8 mouse cellular contexts compared by ENCODE assay signal in genomic region chr8:84004533-84005201, GRCm38 (mm10). TPM values are rescaled to one million over a fixed set of nuclear protein-coding genes. Genes with fewer than 3 reads are reported as not detected.
DNase-seq lines count a peak whose midpoint lies in the region; ATAC-seq lines count a peak whose summit lies in the region.

No protein-coding gene starts in this region.

- ATAC-seq in hindbrain, embryonic 12.5 days (ENCODE audit: low FRiP score): peak; percentile 83

- H3K4me2 ChIP-seq in hindbrain, embryonic 12.5 days (replicated peaks): peak overlapping the region; percentile 79

- peak overlapping the region; percentile 53 for H3K4me3 ChIP-seq in hindbrain, embryonic 12.5 days

- H3K27ac ChIP-seq in hindbrain, embryonic 12.5 days: peak overlapping the region; percentile 71

- H3K36me3 ChIP-seq in hindbrain, embryonic 12.5 days: 0 out of 2 replicates have a peak, but pooled peaks cover 20% of the 10 kb centered on the region

- WGBS in hindbrain, embryonic 12.5 days: 1% methylated on average over 30 of the region's 30 CpGs

- DNase-seq in Muller cell, postnatal 12 days (ENCODE audit: inconsistent ontology term): peak; percentile 95
- DNase-seq in cerebellum, adult 9-11 months: peak; percentile 95
- peak; percentile 90 to 91 for DNase-seq in frontal cortex, postnatal 10 days (ENCODE audit: low spot score in 2 of 2)
- DNase-seq in layer of hippocampus, postnatal 14 days (ENCODE audit: low spot score in 2 of 2): peak; percentile 93
- peak; percentile 94 for DNase-seq in lung, postnatal 14 days
- DNase-seq in retina, adult 2 months (ENCODE audit: low read depth, low spot score): peak; percentile 73
- DNase-seq in thymus, postnatal 36 days: peak; percentile 93 to 96

- H3K27me3 ChIP-seq in hindbrain, embryonic 12.5 days: peaks cover 34% of the 10 kb centered on the region

- H3K9ac ChIP-seq in hindbrain, embryonic 12.5 days: peak overlapping the region; percentile 72

- no peaks in the 10 kb centered on the region for H3K9me3 ChIP-seq in hindbrain, embryonic 12.5 days (replicated peaks)

- H3K4me1 ChIP-seq in hindbrain, embryonic 12.5 days: peaks cover 27% of the 10 kb centered on the region

RNA-seq across cellular contexts. Expression of gene 1700067K01Rik, which starts 3.4 kb away (rescaled TPM):
- polyA plus RNA-seq in hindbrain, embryonic 12.5 days (2016; fragmentation: Nextera tagmentation; extraction: Ambion mirVana): 0.89 and 1.5 TPM in 2 replicates
- 1 to 10 TPM in 1 of 2 experiments, under 1 TPM in 1; 0.39 to 1.2 TPM for total RNA-seq in layer of hippocampus, postnatal 14 days (2021)

RNA-seq across cellular contexts. Expression of gene Samd1, which starts 7.2 kb away (rescaled TPM):
- 8.5 and 9.8 TPM in 2 replicates for polyA plus RNA-seq in hindbrain, embryonic 12.5 days (2016; fragmentation: Nextera tagmentation; extraction: Ambion mirVana)
- total RNA-seq in layer of hippocampus, postnatal 14 days (2021): 10 to 100 TPM; 51.0 to 52.7 TPM

RNA-seq across cellular contexts. Expression of gene 2210011C24Rik, which starts 7.3 kb away (rescaled TPM):
- polyA plus RNA-seq in hindbrain, embryonic 12.5 days (2016; fragmentation: Nextera tagmentation; extraction: Ambion mirVana): not detected in 2 replicates
- total RNA-seq in layer of hippocampus, postnatal 14 days (2021): 1 to 10 TPM; 2.5 to 2.8 TPM

RNA-seq across cellular contexts. Expression of gene Palm3, which starts 16.6 kb away (rescaled TPM):
- polyA plus RNA-seq in hindbrain, embryonic 12.5 days (2016; fragmentation: Nextera tagmentation; extraction: Ambion mirVana): 8.6 and 10.9 TPM in 2 replicates
- total RNA-seq in layer of hippocampus, postnatal 14 days (2021): 1 to 10 TPM; 4.1 to 7.9 TPM

RNA-seq across cellular contexts. Expression of gene Prkaca, which starts 31.9 kb away (rescaled TPM):
- 201 and 213 TPM in 2 replicates for polyA plus RNA-seq in hindbrain, embryonic 12.5 days (2016; fragmentation: Nextera tagmentation; extraction: Ambion mirVana)
- total RNA-seq in layer of hippocampus, postnatal 14 days (2021): 100 to 1,000 TPM; 261 to 268 TPM

Comparison
In these comparisons a context has a peak if more than half of its experiments do, and no peak if none do; other contexts are left out.
1. Peak in every context shown above with its lines: DNase-seq, ATAC-seq, H3K4me3 ChIP-seq and H3K27ac ChIP-seq.